Mouse (Mus musculus) megakaryocyte, embryonic 14.5 days (primary cell): ENCODE results near the gene Skil.

Experiments used
- FLI1 ChIP-seq: IDR thresholded peaks from 2 replicates; pipeline ENCODE4 v1.6.1; 2012; ENCODE audit warnings: low read length, inconsistent platforms, mixed read lengths
- GATA1 ChIP-seq: IDR thresholded peaks from 3 replicates; pipeline ENCODE4 v1.6.1; 2012; ENCODE audit warnings: mixed read lengths, low read length, inconsistent platforms, borderline replicate concordance

DNA sequence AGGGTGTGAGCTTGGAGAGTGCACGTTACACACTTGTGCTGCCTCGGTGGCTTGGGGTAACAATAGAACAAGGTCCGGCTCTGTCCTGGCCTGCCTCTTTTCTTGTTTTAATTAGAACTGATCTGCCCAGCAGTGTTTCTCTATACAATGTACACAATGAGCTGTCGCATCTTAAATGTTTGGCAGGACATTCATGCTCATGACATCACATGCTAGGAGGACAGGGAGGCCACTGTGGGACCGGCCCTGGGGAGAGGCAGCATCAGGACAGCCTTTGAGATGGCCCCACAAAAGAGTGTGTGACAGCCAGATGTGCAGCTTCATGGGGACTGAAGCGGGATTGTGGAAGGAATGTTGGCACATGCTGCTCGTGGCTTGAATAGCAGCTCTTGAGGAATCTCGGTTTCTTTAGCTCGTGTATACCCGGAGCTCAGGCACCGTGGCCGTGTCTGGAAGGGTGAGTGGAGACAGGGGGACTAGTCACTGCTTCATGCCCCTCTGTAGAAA lies 71.6 kb downstream of the Skil start:
- TF ChIP-seq GATA1 (no peak), FLI1 (no peak)
